Mouse (Mus musculus): ENCODE measurements around the gene Zfp408.

Zfp408 gene

GRCm38 (mm10) chr2:91649553-91650359 is at the start of gene Zfp408, which contains the start of gene Arhgap1:
Gene Zfp408, minus strand, starts transcription at chr2:91649791.
Gene Arhgap1, plus strand, starts transcription at chr2:91649860.
- peak; percentile 93 to 96 for DNase-seq (ENCODE audit: low spot score in 2 of 2)

- no peak for DNase-seq (ENCODE audit: low spot score in 2 of 2)
These were observed 49.6 kb upstream of the Zfp408 start for GRCm38 (mm10) chr2:91699225-91699624.

GRCm38 (mm10) chr2:91696225-91696590 is 46.6 kb upstream of the Zfp408 start:
- no peak for DNase-seq (ENCODE audit: low spot score in 2 of 2)

GRCm38 (mm10) chr2:91695436-91696224 is 46.0 kb upstream of the Zfp408 start:
- DNase-seq (ENCODE audit: low spot score in 2 of 2): no peak

- no peak for DNase-seq (ENCODE audit: low spot score in 2 of 2)
These were observed 39.9 kb upstream of the Zfp408 start for GRCm38 (mm10) chr2:91689452-91689851.

- no peak for DNase-seq (ENCODE audit: low spot score in 2 of 2)
These were observed 34.3 kb upstream of the Zfp408 start for GRCm38 (mm10) chr2:91683919-91684318.

GRCm38 (mm10) chr2:91682850-91683249 is 33.3 kb upstream of the Zfp408 start:
- no peak for DNase-seq (ENCODE audit: low spot score in 2 of 2)

- DNase-seq (ENCODE audit: low spot score in 2 of 2): no peak
These were observed 27.4 kb upstream of the Zfp408 start for GRCm38 (mm10) chr2:91676961-91677360.

- DNase-seq (ENCODE audit: low spot score in 2 of 2): no peak
These were observed 26.8 kb upstream of the Zfp408 start for GRCm38 (mm10) chr2:91676420-91676819.

GRCm38 (mm10) chr2:91674895-91675294 is 25.3 kb upstream of the Zfp408 start:
- DNase-seq (ENCODE audit: low spot score in 2 of 2): no peak

GRCm38 (mm10) chr2:91673587-91673986 is 24.0 kb upstream of the Zfp408 start:
- no peak for DNase-seq (ENCODE audit: low spot score in 2 of 2)

- DNase-seq (ENCODE audit: low spot score in 2 of 2): no peak
These were observed 20.4 kb upstream of the Zfp408 start for GRCm38 (mm10) chr2:91670038-91670437.

GRCm38 (mm10) chr2:91669326-91669725 is 19.7 kb upstream of the Zfp408 start:
- DNase-seq (ENCODE audit: low spot score in 2 of 2): no peak

GRCm38 (mm10) chr2:91667747-91668146 is 18.2 kb upstream of the Zfp408 start:
- no peak for DNase-seq (ENCODE audit: low spot score in 2 of 2)

- DNase-seq (ENCODE audit: low spot score in 2 of 2): no peak
These were observed 16.9 kb upstream of the Zfp408 start for GRCm38 (mm10) chr2:91666386-91666910.

- DNase-seq (ENCODE audit: low spot score in 2 of 2): no peak
These were observed 15.2 kb upstream of the Zfp408 start for GRCm38 (mm10) chr2:91664780-91665179.

- DNase-seq (ENCODE audit: low spot score in 2 of 2): no peak
These were observed 11.4 kb upstream of the Zfp408 start for GRCm38 (mm10) chr2:91660981-91661380.

GRCm38 (mm10) chr2:91659657-91660056 is 10.1 kb upstream of the Zfp408 start:
- DNase-seq (ENCODE audit: low spot score in 2 of 2): no peak

- no peak for DNase-seq (ENCODE audit: low spot score in 2 of 2)
These were observed 7.2 kb upstream of the Zfp408 start for GRCm38 (mm10) chr2:91656774-91657173.

GRCm38 (mm10) chr2:91655827-91656226 is 6.2 kb upstream of the Zfp408 start:
- DNase-seq (ENCODE audit: low spot score in 2 of 2): no peak

GRCm38 (mm10) chr2:91655388-91655787 is 5.8 kb upstream of the Zfp408 start:
- no peak for DNase-seq (ENCODE audit: low spot score in 2 of 2)

GRCm38 (mm10) chr2:91652863-91653262 is 3.3 kb upstream of the Zfp408 start:
- DNase-seq (ENCODE audit: low spot score in 2 of 2): no peak
